Mouse (Mus musculus) cerebellum, adult 9-10 months (tissue): ENCODE measurements around the gene Zfyve16.

Experiments
- DNase-seq: peaks from one replicate; pipeline ENCODE4 v3.0.0; 2022

Gene Zfyve16

DNA sequence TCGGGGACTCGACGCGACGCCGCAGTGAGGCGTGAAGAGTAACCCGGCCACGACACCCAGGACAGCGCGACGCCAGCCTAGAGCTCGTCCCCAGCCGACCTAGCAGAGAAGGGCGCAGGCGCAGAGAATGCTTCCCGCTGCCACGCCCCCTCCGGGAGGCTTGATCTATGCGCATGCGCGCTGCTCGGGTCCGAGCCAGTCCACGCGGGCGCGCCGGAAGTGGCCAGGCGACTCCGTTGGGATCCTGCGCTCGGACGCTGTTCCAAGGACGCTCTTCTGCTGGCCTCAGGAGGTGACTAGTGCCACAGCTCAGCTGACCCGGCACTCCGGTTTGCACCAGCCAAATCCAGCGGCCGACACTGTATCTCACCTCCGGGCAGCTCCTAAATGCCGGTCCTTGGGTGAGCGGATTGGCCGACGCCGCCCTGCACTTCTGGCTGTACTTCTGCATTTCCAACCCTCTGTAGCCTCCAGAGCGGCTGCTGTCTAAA lies at the start of gene Zfyve16:
Gene Zfyve16 (minus strand): TSS at position 148 of the 491 bp plus-strand sequence.
- peak; percentile 97 for DNase-seq

DNA sequence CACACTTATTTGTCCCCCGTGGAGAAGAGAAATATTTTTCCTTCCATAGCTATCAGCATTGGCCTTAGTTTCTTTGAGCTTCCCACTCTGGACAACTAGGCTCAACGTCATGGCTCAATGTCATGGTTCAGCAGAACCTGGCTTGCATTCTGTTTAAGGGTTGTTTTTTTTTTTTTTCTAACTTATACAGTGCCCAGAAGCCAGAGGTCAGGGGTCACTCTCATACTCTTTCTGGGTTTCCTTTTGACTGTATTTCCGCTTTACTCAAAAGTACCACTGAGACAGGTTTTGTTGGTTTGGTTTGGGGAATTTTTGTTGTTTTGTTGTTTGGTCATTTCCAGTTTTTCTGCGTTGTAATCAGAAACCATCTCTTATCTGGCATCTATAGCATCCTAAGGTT lies 47.5 kb upstream of the Zfyve16 start:
- no peak for DNase-seq

DNA sequence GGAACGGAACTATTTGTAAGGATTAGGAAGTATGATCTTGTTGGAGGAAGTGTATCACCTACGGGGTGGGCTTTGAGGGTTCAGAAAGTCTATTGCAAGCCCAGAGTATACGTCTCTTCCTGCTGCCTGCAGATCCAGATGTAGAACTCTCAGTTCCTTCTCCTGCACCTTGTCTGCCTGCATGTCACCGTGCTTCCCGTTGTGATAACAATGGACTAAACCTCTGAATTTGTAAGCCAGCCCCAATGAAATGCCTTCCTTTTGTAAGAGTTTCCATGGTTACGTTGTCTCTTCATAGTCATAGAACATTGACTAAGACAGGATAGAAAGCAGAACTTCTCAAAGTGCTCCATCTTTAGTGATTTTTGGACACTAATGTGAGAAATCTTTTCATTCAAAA lies 46.0 kb upstream of the Zfyve16 start:
- no peak for DNase-seq

DNA sequence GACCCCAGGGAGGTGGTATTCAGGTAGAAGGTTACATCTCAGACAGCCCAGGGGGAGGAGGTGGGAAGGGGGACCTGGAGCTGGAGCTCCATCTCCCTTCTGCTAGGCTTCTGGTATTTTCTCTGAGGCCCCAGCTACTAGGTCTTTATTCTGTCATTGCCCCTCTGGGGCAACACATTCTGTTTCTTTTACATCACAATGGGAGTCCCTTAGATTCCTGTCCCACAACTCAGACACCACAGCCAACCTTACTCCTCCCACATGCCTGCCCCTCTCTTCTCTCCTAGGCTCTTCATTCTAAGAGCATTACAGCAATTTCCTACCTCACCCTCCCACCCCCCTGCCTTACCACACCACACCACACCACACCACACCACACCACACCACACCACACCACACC lies 45.4 kb upstream of the Zfyve16 start, which contains the start of gene Spz1:
Gene Spz1 (minus strand): TSS at position 101 of the 400 bp plus-strand sequence.
- no peak for DNase-seq

DNA sequence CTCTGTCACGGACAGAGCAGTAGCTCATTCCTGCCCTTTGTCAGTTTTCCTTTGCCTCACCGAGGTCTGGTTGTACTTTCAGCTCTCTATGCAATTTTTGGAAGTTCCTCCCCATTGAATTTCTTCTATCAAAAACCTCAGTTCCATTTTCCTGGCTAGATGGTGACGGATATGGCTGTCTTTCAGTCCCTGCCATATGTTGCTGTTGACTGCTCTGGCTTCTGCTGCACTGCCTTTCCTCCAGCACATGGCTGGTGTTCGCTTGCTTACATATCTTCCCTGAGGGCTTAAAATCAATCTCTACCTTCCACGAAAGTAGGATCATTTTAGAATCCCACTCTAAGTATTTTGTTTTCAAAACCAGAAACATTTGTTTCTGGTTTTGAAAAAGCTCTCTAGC lies 28.8 kb upstream of the Zfyve16 start:
- no peak for DNase-seq

DNA sequence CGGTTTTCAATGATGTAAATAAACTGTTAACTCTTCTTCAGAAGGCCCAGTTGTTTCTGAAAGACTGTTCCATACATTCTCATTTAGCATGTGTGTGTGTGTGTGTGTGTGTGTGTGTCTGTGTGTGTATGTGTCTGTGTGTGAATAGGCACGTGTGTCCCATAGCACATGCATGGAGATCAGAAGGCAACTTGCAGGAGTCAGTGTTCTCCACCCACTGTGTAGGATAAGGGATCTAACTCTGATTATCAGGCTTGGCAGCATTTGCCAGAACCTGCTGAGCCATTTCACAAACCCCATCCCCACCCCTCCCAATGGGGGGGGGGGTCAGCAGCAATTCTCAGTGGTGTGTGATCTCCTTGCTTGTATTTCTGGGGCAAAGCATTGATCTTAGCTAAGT lies 26.6 kb upstream of the Zfyve16 start:
- DNase-seq, result no peak

DNA sequence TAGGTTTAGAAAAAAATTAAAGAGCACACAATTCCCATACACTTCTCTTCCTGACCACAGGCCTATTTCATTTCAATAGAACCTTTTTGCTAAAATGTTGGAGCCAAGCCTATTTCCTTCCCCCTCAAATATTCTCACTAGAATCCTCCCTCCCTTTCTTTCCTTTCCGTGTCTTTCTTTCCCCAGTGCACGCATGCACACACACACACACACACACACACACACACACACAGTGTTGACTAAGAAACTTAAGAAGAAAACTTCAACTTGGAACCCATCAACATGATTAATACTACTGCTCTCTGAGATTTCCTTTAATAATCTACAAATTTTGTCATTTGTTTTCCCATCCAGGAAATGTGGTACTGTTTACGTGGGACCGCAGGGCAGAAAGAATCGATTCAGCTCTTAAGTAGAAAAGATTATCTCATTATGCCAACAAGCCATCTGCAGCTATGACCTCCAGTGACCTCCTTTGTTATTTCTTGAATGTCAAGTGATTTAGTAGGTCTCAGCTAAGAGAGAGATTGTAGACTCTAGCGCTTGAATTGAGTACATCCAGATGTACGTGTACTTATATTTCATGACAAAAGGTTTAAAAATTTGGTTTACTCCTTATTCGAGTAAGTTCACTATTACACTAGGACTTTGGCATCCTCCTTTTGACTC lies 25.9 kb upstream of the Zfyve16 start:
- DNase-seq, result no peak

DNA sequence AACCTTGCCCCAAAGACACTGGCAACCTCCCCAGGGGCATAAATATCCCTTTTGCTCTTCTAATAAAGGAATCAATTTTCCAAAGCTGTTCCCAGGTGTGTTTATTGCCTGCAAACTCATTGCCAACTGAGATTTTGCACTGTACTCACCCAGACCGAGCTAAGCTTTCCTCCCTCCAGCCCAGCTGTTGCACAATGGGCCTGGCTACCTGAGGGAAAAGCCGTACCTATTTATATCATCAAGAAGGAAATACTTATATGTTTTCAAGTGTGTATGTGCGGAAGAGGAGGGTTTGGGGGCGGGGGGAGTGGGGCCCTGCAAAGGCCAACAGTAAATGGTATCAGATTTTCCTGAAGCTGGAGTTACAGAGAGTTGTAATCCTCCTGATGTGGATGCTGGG lies 16.4 kb upstream of the Zfyve16 start:
- no peak for DNase-seq

DNA sequence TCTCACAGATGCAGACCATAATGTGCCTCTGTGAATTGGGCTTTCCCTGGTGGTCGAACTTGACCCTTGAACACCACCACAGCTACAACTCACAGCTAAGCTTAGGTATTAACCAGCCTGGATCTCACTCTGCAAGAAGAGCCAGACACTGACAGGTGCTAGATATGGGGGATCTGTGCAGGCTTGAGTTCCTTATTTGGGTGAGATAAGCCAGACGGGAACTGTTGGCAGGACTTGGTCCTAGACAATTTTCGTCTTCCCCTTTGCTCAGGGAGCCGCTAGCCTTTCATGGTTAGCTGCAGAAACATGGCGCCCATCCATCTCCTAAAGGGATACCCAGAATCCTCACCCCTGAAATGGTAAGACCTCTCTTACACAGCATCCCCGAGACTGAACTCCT lies 10.3 kb upstream of the Zfyve16 start:
- no peak for DNase-seq

DNA sequence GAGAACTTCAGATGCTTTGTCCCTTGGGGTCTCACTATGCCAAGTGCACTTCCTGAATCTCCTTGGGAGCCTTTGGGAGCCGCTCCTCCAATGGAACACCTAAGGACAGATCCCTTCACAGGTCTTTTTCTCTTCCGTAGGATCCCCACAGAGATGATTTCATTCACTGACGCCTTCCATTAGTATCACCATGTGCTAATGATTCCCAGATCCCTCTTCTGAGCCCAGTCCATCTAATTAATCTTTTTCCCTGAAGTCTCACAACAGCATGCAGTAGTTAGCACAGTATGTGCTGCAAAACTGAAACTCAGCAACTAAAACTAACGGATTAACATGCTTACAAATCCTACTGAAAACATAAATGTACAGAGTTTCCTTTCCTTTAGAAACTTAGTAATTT lies 8.5 kb upstream of the Zfyve16 start:
- no peak for DNase-seq

DNA sequence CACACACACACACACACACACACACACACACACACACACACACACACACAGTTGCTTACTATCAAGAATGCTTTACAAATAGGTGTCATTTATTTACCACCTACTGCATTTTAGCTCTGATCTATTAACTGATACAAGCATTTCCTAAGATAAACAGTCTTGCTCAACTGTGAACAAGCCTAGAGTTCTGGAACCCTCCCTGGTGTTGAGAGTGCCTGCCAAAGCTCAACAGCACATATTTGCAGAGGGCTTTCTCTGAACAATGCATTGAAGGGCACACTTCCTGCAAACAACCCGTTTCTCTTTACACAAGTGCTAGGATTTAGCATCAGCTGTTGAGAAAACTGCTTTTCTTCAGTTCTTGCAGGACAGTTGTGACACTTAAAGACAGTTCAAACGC lies 3.1 kb upstream of the Zfyve16 start:
- no peak for DNase-seq

DNA sequence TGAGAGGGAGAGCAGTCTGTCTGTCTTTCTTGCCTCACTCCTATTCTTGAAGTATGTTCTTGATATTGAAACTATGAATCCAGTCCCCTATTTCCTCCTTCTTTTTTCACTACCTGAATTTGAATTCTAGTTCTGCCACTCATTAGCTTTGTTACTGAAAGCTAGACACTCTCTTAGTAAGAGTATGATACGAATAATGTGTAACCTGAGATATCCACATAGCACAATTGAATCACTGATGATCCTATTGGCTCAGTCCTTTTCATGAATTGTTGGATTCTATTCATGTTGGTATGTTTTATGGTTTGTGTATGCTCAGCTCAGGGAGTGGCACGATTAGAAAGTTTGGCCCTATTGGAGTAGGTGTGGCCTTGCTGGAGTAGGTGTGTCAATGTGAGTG lies 1.5 kb upstream of the Zfyve16 start:
- DNase-seq, result peak; percentile 5

DNA sequence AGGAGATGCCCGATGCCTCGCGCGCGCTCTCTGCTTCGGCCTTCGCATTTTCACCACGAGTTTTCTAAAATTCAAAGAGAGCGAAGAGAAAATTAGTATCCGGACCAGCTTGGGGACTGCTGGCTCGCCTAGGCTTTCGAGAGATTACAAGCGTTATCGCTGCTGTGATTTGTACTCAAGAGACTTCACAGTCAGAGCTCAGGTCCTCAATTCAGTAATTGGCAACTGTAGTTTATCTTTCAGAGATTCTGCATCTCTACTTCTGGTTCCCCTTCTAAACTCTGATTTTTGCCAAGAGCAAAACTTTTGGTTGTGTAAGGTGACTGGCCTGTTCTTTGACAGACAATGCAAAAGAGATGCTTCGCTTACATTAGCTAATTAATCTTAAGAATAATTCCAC lies 569 bp upstream of the Zfyve16 start:
- DNase-seq, result no peak

DNA sequence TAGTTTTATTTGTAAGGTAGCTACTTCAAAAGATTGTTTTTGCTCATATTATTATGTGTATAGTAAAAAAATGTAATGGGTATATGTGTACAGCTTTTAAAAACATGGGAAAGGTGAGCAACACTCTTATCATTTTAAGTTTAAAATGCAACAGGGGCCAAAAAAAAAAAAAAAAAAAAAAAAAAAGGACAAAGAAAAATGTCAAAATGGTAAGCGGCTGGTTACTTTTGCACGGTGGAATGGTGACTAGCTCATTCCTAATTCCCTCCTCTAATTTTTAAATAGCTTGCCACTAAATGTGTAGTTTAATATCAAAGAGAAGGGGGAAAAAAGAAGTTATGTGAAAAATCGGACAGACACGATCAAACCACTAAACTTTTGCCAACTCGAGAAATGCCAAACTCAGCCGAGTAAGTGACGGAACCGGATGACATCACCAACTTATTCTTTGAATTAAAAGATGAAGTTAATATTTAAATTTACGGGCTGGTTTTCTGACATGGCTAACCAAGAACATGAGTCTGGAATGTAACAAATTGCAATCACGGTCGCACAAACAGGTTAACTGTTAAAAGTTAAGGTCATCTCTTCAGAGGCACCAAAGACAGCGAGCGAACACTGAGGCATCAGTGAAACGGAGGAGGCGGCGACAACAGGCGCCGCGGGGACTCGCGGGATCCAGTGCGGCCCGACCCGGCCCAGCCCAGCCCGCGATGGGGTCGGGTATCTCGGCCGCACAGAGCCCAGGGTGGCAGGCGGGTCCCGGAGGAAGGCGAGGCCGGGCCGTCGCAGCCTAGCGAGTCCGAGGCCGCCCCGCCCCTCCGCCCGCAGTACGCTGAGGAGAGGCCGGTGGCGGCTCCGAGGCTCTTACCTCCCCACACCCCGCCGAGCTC lies 594 bp downstream of the Zfyve16 start:
- no peak for DNase-seq

DNA sequence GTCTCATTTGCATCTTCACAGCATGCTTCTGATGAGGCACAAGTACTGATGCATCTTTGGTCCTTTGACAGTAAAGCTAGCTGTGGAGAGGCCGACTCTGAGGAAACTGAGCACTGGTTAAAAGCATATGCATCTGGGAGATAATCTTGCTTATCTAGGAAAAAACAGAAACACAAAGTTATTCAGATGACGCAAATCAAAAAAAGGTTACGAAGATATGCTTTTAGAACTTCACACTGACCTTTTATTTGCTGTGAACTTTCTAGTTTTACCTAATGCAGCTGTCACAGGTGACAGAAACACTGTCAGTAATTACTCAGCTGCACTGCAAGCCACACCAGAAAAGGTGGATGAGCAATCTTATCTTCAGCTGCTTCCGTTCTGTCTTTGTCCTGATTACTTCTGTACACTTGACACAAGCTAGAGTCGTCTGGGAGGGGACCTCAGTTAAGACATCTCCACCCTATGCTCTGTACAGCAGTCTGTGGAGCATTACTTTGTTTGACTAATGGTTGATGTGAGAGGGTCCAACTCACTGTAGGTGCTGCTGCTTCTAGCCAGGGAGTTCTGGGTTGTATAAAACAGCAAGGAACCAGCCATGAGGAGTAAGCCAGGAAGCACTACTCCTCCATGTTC lies 7.4 kb downstream of the Zfyve16 start:
- DNase-seq, result no peak

DNA sequence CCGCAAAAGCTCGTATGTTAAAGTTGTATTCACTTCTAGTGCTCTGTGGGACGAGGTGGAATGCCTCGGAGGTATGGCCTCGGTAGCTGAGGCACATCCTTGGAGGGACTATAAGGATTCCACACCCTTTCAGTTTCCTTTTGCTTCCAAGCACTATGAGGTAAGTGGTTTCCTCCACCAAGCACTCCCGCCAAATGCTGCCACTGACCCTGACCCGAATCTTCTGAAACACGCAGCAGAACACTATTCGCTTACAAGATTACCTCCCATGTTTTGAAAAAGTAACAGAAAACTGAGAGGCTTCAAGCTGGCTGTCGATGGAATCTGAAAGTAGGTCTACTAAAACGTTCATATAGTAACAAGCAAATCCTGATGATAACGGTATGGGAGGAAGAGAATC lies 25.8 kb downstream of the Zfyve16 start:
- no peak for DNase-seq

DNA sequence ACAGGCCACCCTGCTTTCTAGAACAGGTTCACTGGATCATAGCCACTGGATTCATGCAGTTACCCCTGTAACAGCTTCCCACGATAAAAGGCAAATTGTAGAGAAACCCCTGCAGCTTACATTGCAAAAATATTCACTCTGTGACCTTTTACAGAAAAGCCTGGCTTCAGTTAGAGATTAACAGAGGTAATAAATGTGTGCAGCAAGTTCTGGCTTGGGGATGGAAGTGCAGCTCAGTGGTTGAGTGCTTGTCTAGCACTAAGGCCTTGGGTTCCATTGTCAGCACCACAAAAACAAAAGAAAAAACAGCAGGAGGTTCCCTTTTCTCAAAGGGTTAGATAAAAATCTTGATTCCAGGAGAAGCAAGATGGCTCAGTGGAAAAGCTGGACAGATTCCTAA lies 38.7 kb downstream of the Zfyve16 start:
- DNase-seq, result no peak

DNA sequence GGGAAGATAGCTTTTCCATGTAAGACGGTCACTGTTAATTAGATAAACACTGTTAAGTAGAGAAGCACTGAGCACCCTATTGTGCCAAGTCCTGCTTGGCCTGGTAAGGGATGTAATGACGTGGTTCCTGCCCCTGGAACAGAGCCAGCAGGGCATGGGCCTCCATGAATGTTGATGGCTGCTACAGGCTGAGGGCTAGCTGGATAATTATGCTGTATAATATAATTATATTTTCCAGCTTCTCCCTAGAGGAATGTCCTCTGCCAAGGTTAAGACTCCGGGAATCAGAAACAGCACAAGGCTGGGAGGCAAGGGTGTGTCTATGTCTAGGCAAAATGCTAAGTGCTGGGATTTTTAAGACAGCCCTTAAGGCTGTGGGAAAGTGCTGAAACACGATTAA lies 39.9 kb downstream of the Zfyve16 start:
- no peak for DNase-seq

DNA sequence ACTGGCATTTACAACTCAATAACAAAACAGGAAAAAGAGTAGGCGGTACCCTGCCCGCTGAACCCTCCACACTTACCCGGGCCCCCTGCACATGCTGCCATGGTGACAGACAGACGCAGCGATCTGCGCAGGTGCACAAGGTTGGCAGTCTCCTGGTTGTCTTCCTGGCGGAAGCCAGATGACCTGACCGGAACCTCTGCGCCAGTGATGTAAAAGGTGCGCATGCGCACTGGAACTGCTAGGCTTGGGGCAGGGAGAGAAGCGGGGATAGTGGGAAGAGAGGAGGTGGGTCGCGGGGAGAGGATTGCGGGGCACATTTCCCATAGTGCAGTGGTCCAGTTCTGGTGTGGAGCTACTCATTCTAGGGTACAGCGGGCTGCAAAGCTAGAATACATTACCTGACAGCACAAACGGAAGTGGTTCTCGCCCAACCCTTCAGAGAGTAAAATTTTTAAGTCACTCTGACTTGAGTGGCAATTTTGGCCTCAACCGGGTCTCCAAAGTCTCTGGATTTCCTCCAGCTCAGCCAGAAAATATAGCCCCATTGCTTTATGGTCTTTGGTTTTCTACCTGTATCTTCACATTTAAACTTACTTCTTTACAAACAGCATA lies 46.7 kb downstream of the Zfyve16 start, which contains the start of gene Fam151b:
Gene Fam151b (minus strand): TSS at position 164 of the 612 bp plus-strand sequence.
- DNase-seq, result peak; percentile 95

DNA sequence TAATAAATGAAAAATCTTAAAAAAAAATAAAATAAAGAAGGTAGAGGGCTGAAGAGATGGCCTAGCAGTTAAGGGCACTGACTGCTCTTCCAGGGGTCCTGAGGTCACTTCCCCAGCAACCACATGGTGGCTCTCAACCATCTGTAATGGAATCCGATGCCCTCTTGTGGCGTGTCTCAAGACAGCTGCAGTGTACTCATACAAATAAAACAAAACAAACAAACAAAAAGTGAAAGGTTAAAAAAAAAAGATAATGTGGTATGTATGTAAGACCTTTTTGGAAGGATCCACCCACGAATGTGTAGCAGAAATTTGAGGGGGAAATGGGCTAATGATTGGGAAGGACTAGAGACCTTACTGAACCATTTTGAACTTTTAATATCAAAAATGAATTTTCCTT lies 47.3 kb downstream of the Zfyve16 start:
- peak; percentile 63 for DNase-seq

DNA sequence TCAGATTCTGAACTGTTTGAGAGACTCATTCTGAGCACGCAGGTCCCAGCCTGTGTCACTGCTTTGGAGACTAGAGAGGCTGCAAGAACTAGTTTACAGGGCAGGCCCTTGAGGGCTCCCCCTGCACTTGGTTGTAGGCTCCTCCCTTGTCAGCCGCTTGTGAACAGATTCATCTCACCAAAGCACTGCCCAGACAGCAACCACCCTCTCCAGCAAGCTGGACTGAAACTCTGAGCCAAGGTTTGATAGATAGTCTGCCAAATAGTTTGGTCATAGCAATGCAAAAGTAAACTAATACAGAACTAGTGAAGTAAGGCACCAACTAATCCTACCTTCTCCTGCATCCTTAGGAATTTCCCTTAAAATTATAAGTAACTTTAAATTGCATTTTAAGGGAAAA lies 60.5 kb downstream of the Zfyve16 start:
- DNase-seq, result no peak

DNA sequence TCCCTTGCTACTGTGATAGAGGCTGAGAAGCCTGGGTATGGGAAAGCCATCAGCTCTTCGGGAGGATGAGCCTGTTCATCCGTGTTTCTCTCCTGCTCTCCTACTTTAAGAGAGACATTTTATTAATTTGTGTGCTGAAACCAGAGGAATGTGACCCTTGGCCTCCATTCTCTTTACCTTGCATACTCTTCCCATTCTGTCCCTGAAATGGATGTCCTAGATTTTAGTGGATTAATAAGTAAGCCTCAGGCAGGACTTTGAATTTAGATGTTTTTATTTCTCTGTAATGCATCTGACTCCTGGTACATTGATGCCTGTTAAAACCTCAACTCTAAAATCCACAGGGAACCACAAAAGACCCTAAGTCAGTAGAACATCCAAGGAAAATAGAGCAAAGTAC lies 61.3 kb downstream of the Zfyve16 start:
- DNase-seq, result no peak

DNA sequence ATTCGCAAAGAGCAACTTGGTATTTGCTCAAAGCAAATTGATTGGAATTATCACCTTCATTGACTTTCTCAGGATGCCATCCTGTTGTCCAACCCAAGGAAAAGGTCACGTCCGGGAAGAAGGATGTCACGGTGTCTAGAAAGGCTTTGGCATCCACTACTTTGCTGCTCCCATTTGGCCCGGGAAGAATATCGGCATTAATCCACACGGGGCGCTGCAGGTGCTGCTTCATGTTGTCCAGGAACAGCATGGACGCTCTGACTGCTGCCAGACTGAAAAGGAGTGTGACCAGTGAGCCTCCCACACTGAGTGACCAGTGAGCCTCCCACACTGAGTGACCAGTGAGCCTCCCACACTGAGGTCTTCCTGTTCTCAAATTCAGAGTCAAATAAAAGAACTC lies 62.8 kb downstream of the Zfyve16 start:
- no peak for DNase-seq
